Mouse (Mus musculus): ENCODE measurements around the gene Tnrc18. TPM values are rescaled to one million over a fixed set of nuclear protein-coding genes. Genes with fewer than 3 reads are reported as not detected.
A peak's percentile ranks its signal among the peaks of the same experiment; 100 is the strongest.

The Tnrc18 gene
- polyA plus RNA-seq, 1 experiment: 29.3 TPM

DNA sequence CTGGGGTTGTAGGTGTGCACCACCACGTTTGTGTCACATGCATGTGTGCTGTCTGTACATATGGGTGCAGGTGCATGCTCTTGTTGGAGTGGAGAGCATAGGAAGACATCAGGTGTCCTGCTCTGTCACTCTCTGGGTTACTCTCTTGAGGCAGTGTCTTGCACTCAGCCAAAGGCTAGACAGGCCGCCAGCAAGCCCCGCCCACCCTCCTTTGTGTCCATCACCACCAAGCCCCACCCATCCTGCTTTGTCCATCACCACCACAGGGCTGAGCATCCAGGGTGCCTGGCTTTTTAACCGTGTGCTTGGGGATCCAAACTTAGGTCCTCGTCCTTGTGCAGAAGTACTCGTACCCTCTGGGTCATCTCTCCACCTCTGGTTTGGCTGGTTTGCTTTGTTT is 121.2 kb downstream of the Tnrc18 start:
- DNase-seq: peak in 1 of 2 experiments; percentile 52
- H3K27ac ChIP-seq (ENCODE audit: insufficient read depth, low read length): no peak overlapping the region
- peaks cover 26% of the 10 kb centered on the region for H3K4me1 ChIP-seq (ENCODE audit: control insufficient read depth, insufficient read depth, low read length)
- TF ChIP-seq CTCF (IDR thresholded peaks at IDR 0.05; ENCODE audit: borderline replicate concordance, insufficient read depth, low read depth, low read length) (no peak), POLR2A (IDR thresholded peaks at IDR 0.05; ENCODE audit: borderline replicate concordance, insufficient read depth, low read length) (no peak)
- 43% methylated on average over 6 of the region's 6 CpGs for WGBS
- H3K4me3 ChIP-seq (replicated peaks; ENCODE audit: insufficient read depth, low read depth, low read length): no peak overlapping the region
- H3K27me3 ChIP-seq (ENCODE audit: control insufficient read depth, insufficient read depth, low read length): no peaks in the 10 kb centered on the region

DNA sequence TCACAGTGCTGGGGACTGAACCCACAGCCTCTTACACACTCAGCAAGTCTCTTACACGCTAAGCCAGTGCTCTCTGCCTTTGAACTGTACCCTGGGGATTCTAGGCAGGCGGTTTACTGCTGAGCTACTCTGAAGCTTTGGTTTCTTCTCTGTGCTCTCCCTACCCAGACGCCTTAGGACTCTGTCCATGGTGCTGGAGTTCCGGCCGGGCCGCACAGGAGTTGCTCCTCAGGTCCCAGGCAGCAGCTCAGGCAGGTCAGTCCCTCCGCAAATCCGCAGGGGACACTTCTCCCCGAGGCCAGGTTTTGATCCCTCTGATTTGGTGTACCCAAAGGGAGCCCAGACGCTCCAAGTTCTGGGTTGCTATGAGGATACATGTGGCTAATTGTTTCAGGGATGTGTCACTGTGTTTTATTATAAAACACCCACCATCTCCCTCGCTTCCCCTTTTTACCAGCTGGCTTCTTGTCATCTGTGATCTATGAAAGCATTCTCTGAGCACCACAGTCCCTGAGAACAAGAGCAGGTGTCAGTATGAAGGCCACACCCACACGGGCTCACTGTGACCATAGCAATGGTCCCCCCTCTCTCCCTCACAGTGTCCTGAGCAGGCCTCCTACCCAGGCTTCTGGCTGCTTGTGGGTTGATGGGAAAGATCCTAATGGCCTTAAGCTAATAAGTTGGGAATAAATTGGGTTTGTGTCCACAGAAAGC is 122.7 kb downstream of the Tnrc18 start:
- peaks cover 22% of the 10 kb centered on the region for H3K4me1 ChIP-seq (ENCODE audit: control insufficient read depth, insufficient read depth, low read length)
- DNase-seq: peak; percentile 36 to 52
- peak overlapping the region; percentile 67 for H3K4me3 ChIP-seq (replicated peaks; ENCODE audit: insufficient read depth, low read depth, low read length)
- no peaks in the 10 kb centered on the region for H3K27me3 ChIP-seq (ENCODE audit: control insufficient read depth, insufficient read depth, low read length)
- TF ChIP-seq CTCF (IDR thresholded peaks at IDR 0.05; ENCODE audit: borderline replicate concordance, insufficient read depth, low read depth, low read length) (no peak), POLR2A (IDR thresholded peaks at IDR 0.05; ENCODE audit: borderline replicate concordance, insufficient read depth, low read length) (no peak)
- peak overlapping the region; percentile 65 for H3K27ac ChIP-seq (ENCODE audit: insufficient read depth, low read length)
- WGBS: 20% methylated on average over 12 of the region's 12 CpGs

DNA sequence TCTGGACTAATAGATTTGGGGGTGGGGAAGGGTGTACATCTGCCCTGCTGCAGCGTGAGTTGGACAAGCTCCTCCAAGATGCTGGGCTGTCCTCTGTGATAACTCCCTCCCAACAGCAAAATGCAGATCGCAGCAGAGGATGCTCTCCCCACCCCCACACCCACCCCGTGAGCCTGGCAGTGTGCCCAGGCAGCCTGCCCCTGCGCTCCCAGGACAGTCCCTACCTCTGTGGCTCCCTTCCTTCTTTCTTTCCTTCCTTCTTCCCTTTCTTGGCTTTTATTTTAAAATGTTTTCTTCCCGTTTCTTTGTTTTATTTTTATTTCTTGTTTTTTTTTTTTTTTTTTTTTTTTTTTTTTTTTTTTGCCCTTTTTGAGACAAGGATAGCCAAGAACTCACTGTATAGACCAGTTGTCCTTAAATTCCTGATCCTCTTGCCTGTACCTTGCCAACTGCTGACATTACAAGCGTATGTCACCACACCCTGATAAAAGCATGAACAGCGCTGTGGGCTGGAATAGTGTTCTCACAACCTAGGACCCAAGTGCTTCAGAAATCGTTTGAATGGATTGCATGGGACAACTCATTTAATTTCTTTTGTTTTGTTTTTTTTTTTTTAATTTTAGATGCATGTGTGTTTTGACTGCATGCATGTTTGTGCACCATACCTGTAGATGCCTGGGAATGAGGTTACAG is 123.6 kb downstream of the Tnrc18 start:
- DNase-seq: peak in 1 of 2 experiments; percentile 72
- Histone ChIP-seq H3K27me3 (ENCODE audit: control insufficient read depth, insufficient read depth, low read length) (no peaks in the 10 kb centered on the region), H3K27ac (ENCODE audit: insufficient read depth, low read length) (peak overlapping the region; percentile 91), H3K4me1 (ENCODE audit: control insufficient read depth, insufficient read depth, low read length) (peaks cover 21% of the 10 kb centered on the region), H3K4me3 (replicated peaks; ENCODE audit: insufficient read depth, low read depth, low read length) (peak overlapping the region; percentile 76)
- 11% methylated on average over 8 of the region's 8 CpGs for WGBS
- TF ChIP-seq POLR2A (IDR thresholded peaks at IDR 0.05; ENCODE audit: borderline replicate concordance, insufficient read depth, low read length): peak; percentile 35; the same call in 1 of the 2 replicates
- no peak for TF ChIP-seq CTCF (IDR thresholded peaks at IDR 0.05; ENCODE audit: borderline replicate concordance, insufficient read depth, low read depth, low read length)

DNA sequence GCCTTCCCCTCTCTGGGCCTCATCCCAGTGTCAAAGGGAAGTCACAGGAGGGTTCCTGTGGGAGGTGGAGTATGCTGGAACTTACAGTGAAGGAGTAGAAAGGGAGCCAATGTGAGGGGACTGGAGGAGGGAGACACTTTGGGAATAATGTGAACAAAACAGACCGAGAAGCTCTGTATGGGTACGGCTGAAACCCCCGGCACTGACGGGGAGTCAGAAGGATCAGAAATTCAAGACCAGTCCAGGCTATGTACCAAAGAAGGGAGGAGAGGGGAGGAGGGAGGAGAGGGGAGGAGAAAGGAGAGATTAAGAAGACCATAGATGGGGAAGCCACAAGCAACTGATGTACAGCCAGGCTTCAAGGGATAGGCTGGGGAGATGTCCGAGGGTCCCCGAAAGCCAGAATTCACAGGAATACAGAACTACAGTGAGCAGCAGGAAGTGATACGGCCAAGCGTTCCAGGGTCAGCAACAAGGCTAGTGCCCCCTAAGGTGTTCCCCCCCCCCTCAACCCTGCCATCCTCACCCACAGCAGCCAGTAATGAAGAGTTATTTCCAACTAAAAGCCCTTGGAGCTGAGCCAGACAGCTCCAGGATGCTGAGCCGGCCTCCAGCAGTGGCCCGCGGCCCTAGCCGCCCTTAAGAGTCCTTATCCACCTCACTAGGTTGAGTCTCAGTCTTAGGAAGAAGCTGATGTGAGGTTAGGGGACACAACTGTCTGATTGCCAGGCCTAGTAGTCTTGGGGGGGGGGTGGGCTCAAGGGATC is 124.3 kb downstream of the Tnrc18 start:
- no peaks in the 10 kb centered on the region for H3K27me3 ChIP-seq (ENCODE audit: control insufficient read depth, insufficient read depth, low read length)
- peak overlapping the region; percentile 91 for H3K27ac ChIP-seq (ENCODE audit: insufficient read depth, low read length)
- H3K4me3 ChIP-seq (replicated peaks; ENCODE audit: insufficient read depth, low read depth, low read length): peak overlapping the region; percentile 76
- WGBS: 5% methylated on average over 12 of the region's 12 CpGs
- peaks cover 16% of the 10 kb centered on the region for H3K4me1 ChIP-seq (ENCODE audit: control insufficient read depth, insufficient read depth, low read length)
- TF ChIP-seq CTCF (IDR thresholded peaks at IDR 0.05; ENCODE audit: borderline replicate concordance, insufficient read depth, low read depth, low read length): no peak
- peak; percentile 65; the same call in 1 of the 2 replicates for TF ChIP-seq POLR2A (IDR thresholded peaks at IDR 0.05; ENCODE audit: borderline replicate concordance, insufficient read depth, low read length)
- DNase-seq: peak; percentile 62 to 69

DNA sequence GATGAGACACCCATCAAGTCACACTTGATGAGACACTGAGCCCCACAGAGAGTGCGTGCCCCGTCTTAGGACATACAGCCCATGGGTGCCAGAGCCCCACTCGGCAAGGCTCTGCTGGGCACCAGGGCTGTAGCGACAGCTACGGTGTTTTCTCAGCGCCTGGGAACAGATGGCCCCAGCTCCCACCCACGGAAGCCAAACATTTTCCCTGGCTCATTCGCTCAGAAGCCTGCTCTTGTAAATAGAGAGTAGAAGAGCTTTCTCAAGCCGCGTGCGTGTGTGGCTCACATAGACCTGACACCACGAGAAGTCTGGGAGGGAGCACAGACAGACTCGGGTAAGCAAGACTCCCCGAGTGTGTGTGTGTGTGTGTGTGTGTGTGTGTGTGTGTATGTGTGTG is 125.2 kb downstream of the Tnrc18 start, which contains the start of gene Slc29a4:
Slc29a4 (plus strand) TSS at position 265 of the 400 bp plus-strand sequence.
- Histone ChIP-seq H3K27me3 (ENCODE audit: control insufficient read depth, insufficient read depth, low read length) (no peaks in the 10 kb centered on the region), H3K4me1 (ENCODE audit: control insufficient read depth, insufficient read depth, low read length) (peaks cover 16% of the 10 kb centered on the region), H3K27ac (ENCODE audit: insufficient read depth, low read length) (peak within 1 kb of the TSS; percentile 91), H3K4me3 (replicated peaks; ENCODE audit: insufficient read depth, low read depth, low read length) (peak within 1 kb of the TSS; percentile 76)
- peak; percentile 85 to 88 for DNase-seq
- TF ChIP-seq CTCF (IDR thresholded peaks at IDR 0.05; ENCODE audit: borderline replicate concordance, insufficient read depth, low read depth, low read length) (no peak), POLR2A (IDR thresholded peaks at IDR 0.05; ENCODE audit: borderline replicate concordance, insufficient read depth, low read length) (peak; percentile 67; the same call in 1 of the 2 replicates)
- WGBS: 5% methylated on average over 14 of the region's 14 CpGs

DNA sequence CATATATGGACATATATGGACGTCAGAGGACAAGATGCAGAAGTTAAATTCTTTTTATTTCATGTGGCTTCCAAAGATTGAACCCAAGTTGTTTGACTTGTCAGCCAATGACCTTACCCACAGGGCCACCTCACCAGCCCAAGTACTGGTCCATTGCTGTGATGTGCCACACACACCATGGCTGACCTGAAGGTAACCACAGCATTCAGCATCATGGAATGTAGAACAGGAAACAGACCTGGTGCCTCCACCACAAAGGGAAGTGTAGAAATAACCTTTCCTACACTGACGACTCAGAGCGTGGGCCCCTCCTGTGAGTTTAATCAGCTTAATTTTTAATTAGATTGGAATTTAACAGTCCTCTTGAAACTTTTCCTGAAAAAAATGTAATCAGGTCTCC is 127.1 kb downstream of the Tnrc18 start:
- TF ChIP-seq POLR2A (IDR thresholded peaks at IDR 0.05; ENCODE audit: borderline replicate concordance, insufficient read depth, low read length): no peak
- TF ChIP-seq CTCF (IDR thresholded peaks at IDR 0.05; ENCODE audit: borderline replicate concordance, insufficient read depth, low read depth, low read length): no peak
- 90% methylated on average over 3 of the region's 3 CpGs for WGBS
- Histone ChIP-seq H3K4me3 (replicated peaks; ENCODE audit: insufficient read depth, low read depth, low read length) (no peak overlapping the region), H3K4me1 (ENCODE audit: control insufficient read depth, insufficient read depth, low read length) (peaks cover 6% of the 10 kb centered on the region; the same call in 1 of the 2 replicates), H3K27me3 (ENCODE audit: control insufficient read depth, insufficient read depth, low read length) (no peaks in the 10 kb centered on the region), H3K27ac (ENCODE audit: insufficient read depth, low read length) (no peak overlapping the region)
- DNase-seq: no peak

DNA sequence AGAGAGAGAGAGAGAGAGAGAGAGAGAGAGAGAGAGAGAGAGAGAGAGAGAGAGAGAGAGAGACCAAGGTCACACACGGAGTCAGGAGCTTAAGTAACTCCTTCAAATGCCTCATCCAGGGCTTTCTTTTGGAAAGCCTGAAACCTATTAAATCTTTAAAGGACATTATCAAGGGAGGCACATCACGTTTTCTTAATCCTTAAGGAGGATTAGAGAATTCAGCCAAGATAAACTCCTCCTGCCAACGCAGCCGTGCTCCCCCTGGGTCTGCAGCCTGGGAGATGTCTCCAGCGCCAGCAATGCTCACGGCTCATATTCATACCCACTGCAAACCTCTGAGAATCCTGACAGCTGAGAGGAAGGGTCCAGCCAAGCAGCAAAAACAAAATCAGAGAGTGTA is 128.6 kb downstream of the Tnrc18 start:
- no peak for TF ChIP-seq CTCF (IDR thresholded peaks at IDR 0.05; ENCODE audit: borderline replicate concordance, insufficient read depth, low read depth, low read length)
- TF ChIP-seq POLR2A (IDR thresholded peaks at IDR 0.05; ENCODE audit: borderline replicate concordance, insufficient read depth, low read length): no peak
- H3K27me3 ChIP-seq (ENCODE audit: control insufficient read depth, insufficient read depth, low read length): no peaks in the 10 kb centered on the region
- H3K27ac ChIP-seq (ENCODE audit: insufficient read depth, low read length): no peak overlapping the region
- WGBS: 58% methylated on average over 6 of the region's 6 CpGs
- no peak overlapping the region for H3K4me3 ChIP-seq (replicated peaks; ENCODE audit: insufficient read depth, low read depth, low read length)
- no peak for DNase-seq
- peaks cover 6% of the 10 kb centered on the region; the same call in 1 of the 2 replicates for H3K4me1 ChIP-seq (ENCODE audit: control insufficient read depth, insufficient read depth, low read length)
